Mouse (Mus musculus): ENCODE measurements around the gene Usp28.
A peak's percentile ranks its signal among the peaks of the same experiment; 100 is the strongest.

Usp28 gene

DNA sequence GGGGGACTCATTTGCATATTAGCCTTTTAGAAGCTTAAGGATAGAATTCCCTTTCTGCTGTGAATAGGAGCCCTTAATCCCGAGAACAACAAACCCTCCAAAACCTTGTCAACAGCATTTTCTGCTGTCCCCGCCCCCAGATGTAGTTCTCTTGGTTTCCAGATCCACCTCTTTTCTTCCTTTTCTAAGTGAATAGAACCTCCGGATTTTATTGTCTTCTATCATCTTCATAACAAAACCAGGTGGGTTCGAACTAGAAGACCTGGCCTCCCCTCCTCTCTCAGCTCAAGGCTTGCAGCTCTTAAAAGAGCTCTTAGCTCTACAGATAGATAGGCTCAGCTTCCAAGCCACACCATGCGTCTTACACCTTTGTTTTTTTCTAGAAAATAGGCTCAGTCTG, 6.5 kb downstream of the Usp28 start:
- TF ChIP-seq CTCF (conservative IDR thresholded peaks at IDR 0.05; ENCODE audit: low read length) (no peak), POU5F1 (IDR thresholded peaks at IDR 0.05; ENCODE audit: borderline replicate concordance, low read length) (no peak; the same call in 1 of the 2 replicates), NANOG (IDR thresholded peaks at IDR 0.05; ENCODE audit: borderline replicate concordance, low read length) (no peak)
- peak overlapping the region; percentile 94 for H3K4me3 ChIP-seq (replicated peaks; ENCODE audit: low read length)
- no peaks in the 10 kb centered on the region for H3K9me3 ChIP-seq (ENCODE audit: low read length)
- H3K36me3 ChIP-seq (ENCODE audit: insufficient read depth, low read length), result peaks cover 83% of the 10 kb centered on the region
- no peaks in the 10 kb centered on the region for H3K27me3 ChIP-seq (ENCODE audit: insufficient read depth, low read length)
- H3K4me1 ChIP-seq (replicated peaks; ENCODE audit: low read depth, low read length), result peaks cover 96% of the 10 kb centered on the region

GRCm38 (mm10) chr9:48994779-48995178, 9.6 kb downstream of the Usp28 start:
- Histone ChIP-seq H3K4me3 (replicated peaks; ENCODE audit: low read length) (peak overlapping the region; percentile 64; the same call in 1 of the 2 replicates), H3K9me3 (ENCODE audit: low read length) (no peaks in the 10 kb centered on the region), H3K27me3 (ENCODE audit: insufficient read depth, low read length) (no peaks in the 10 kb centered on the region), H3K4me1 (replicated peaks; ENCODE audit: low read depth, low read length) (peaks cover 96% of the 10 kb centered on the region), H3K36me3 (ENCODE audit: insufficient read depth, low read length) (peaks cover 89% of the 10 kb centered on the region)
- TF ChIP-seq CTCF (conservative IDR thresholded peaks at IDR 0.05; ENCODE audit: low read length), result no peak
- TF ChIP-seq POU5F1 (IDR thresholded peaks at IDR 0.05; ENCODE audit: borderline replicate concordance, low read length), result no peak
- TF ChIP-seq NANOG (IDR thresholded peaks at IDR 0.05; ENCODE audit: borderline replicate concordance, low read length), result no peak

GRCm38 (mm10) chr9:48995735-48996134, 10.6 kb downstream of the Usp28 start:
- Histone ChIP-seq H3K27me3 (ENCODE audit: insufficient read depth, low read length) (no peaks in the 10 kb centered on the region), H3K4me1 (replicated peaks; ENCODE audit: low read depth, low read length) (peaks cover 94% of the 10 kb centered on the region), H3K4me3 (replicated peaks; ENCODE audit: low read length) (peak overlapping the region; percentile 13), H3K9me3 (ENCODE audit: low read length) (no peaks in the 10 kb centered on the region), H3K36me3 (ENCODE audit: insufficient read depth, low read length) (peaks cover 89% of the 10 kb centered on the region)
- no peak for TF ChIP-seq POU5F1 (IDR thresholded peaks at IDR 0.05; ENCODE audit: borderline replicate concordance, low read length)
- peak; percentile 10; the same call in 1 of the 2 replicates for TF ChIP-seq CTCF (conservative IDR thresholded peaks at IDR 0.05; ENCODE audit: low read length)

DNA sequence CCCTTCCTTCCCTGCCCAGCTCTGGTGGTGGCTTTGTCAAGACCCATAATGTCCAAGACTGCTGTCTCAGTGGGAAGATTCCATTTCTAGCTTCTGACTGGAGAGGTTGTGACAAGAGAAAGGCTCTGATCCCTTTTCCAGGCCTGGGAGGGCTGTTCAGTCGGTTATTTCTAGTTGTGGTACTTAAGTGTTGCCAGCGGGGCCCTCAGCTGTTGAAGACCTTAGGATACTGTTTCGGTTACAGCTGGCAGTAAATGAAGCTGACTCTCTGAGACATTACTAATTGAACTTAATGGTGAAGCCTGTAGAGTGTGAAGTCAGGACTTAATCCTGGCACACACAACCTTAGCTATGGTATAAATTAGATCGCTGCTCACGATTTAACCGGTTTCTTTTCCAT, 14.1 kb downstream of the Usp28 start:
- Histone ChIP-seq H3K9me3 (ENCODE audit: low read length) (no peaks in the 10 kb centered on the region), H3K4me3 (replicated peaks; ENCODE audit: low read length) (no peak overlapping the region), H3K4me1 (replicated peaks; ENCODE audit: low read depth, low read length) (peaks cover 68% of the 10 kb centered on the region), H3K36me3 (ENCODE audit: insufficient read depth, low read length) (peaks cover 99% of the 10 kb centered on the region), H3K27me3 (ENCODE audit: insufficient read depth, low read length) (no peaks in the 10 kb centered on the region)
- TF ChIP-seq NANOG (IDR thresholded peaks at IDR 0.05; ENCODE audit: borderline replicate concordance, low read length) (no peak), POU5F1 (IDR thresholded peaks at IDR 0.05; ENCODE audit: borderline replicate concordance, low read length) (no peak), CTCF (conservative IDR thresholded peaks at IDR 0.05; ENCODE audit: low read length) (no peak)

- Histone ChIP-seq H3K4me3 (replicated peaks; ENCODE audit: low read length) (no peak overlapping the region), H3K36me3 (ENCODE audit: insufficient read depth, low read length) (peaks cover 99% of the 10 kb centered on the region), H3K4me1 (replicated peaks; ENCODE audit: low read depth, low read length) (peaks cover 17% of the 10 kb centered on the region), H3K27me3 (ENCODE audit: insufficient read depth, low read length) (no peaks in the 10 kb centered on the region), H3K9me3 (ENCODE audit: low read length) (no peaks in the 10 kb centered on the region)
- no peak for TF ChIP-seq POU5F1 (IDR thresholded peaks at IDR 0.05; ENCODE audit: borderline replicate concordance, low read length)
- no peak for TF ChIP-seq CTCF (conservative IDR thresholded peaks at IDR 0.05; ENCODE audit: low read length)
- TF ChIP-seq NANOG (IDR thresholded peaks at IDR 0.05; ENCODE audit: borderline replicate concordance, low read length), result no peak
Observed at GRCm38 (mm10) chr9:49015824-49016223, 30.6 kb downstream of the Usp28 start.

DNA sequence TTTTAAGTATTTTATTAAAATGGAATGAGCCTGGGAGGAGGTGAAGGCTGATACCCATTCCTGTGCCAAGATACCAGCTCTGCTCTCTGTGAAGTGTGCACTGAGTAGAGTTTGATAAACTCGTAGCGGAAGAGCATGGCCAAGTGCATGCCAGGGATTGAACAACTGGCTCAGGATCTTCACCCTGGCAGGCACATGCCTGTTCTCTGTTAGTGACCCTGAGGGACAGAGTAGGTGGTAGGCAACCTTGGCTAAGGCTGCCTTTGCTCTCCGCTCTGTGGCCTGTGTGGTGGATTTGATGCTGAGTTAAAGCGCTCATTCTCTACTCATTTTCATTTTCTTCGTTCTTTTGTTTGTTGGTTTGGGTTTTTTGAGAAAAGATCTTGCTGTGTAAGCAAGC, 36.1 kb downstream of the Usp28 start:
- peaks cover 95% of the 10 kb centered on the region for H3K36me3 ChIP-seq (ENCODE audit: insufficient read depth, low read length)
- peaks cover 59% of the 10 kb centered on the region for H3K4me1 ChIP-seq (replicated peaks; ENCODE audit: low read depth, low read length)
- no peaks in the 10 kb centered on the region for H3K27me3 ChIP-seq (ENCODE audit: insufficient read depth, low read length)
- H3K4me3 ChIP-seq (replicated peaks; ENCODE audit: low read length), result no peak overlapping the region
- no peak for TF ChIP-seq NANOG (IDR thresholded peaks at IDR 0.05; ENCODE audit: borderline replicate concordance, low read length)
- TF ChIP-seq CTCF (conservative IDR thresholded peaks at IDR 0.05; ENCODE audit: low read length), result no peak
- no peak for TF ChIP-seq POU5F1 (IDR thresholded peaks at IDR 0.05; ENCODE audit: borderline replicate concordance, low read length)
- H3K9me3 ChIP-seq (ENCODE audit: low read length), result no peaks in the 10 kb centered on the region

DNA sequence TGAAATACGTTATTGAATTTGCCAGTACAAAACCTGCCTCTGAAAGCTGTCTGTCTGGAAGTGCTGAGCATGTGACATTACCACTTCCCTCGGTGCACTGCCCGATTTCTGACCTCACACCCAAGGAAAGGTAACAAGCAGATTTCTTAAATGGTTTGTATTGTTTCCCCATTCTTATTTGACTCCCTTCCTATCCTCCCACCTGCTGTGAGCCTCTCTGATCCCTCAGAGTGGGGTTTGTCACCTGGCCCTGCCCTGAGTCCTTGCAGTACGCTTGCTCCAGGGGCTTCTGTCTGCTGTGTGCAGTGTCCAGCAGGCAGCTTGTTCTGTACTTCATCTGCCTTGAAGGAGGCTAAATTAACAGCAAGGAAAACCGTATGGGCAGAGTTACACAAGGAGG, 38.8 kb downstream of the Usp28 start:
- Histone ChIP-seq H3K4me3 (replicated peaks; ENCODE audit: low read length) (no peak overlapping the region), H3K9me3 (ENCODE audit: low read length) (no peaks in the 10 kb centered on the region), H3K36me3 (ENCODE audit: insufficient read depth, low read length) (peaks cover 95% of the 10 kb centered on the region), H3K27me3 (ENCODE audit: insufficient read depth, low read length) (no peaks in the 10 kb centered on the region), H3K4me1 (replicated peaks; ENCODE audit: low read depth, low read length) (peaks cover 69% of the 10 kb centered on the region)
- TF ChIP-seq NANOG (IDR thresholded peaks at IDR 0.05; ENCODE audit: borderline replicate concordance, low read length) (peak; percentile 89), POU5F1 (IDR thresholded peaks at IDR 0.05; ENCODE audit: borderline replicate concordance, low read length) (no peak), CTCF (conservative IDR thresholded peaks at IDR 0.05; ENCODE audit: low read length) (no peak)

GRCm38 (mm10) chr9:49024529-49024928, 39.4 kb downstream of the Usp28 start:
- Histone ChIP-seq H3K36me3 (ENCODE audit: insufficient read depth, low read length) (peaks cover 95% of the 10 kb centered on the region), H3K4me3 (replicated peaks; ENCODE audit: low read length) (no peak overlapping the region), H3K9me3 (ENCODE audit: low read length) (no peaks in the 10 kb centered on the region), H3K27me3 (ENCODE audit: insufficient read depth, low read length) (no peaks in the 10 kb centered on the region), H3K4me1 (replicated peaks; ENCODE audit: low read depth, low read length) (peaks cover 69% of the 10 kb centered on the region)
- peak; percentile 95 for TF ChIP-seq NANOG (IDR thresholded peaks at IDR 0.05; ENCODE audit: borderline replicate concordance, low read length)
- no peak for TF ChIP-seq CTCF (conservative IDR thresholded peaks at IDR 0.05; ENCODE audit: low read length)

DNA sequence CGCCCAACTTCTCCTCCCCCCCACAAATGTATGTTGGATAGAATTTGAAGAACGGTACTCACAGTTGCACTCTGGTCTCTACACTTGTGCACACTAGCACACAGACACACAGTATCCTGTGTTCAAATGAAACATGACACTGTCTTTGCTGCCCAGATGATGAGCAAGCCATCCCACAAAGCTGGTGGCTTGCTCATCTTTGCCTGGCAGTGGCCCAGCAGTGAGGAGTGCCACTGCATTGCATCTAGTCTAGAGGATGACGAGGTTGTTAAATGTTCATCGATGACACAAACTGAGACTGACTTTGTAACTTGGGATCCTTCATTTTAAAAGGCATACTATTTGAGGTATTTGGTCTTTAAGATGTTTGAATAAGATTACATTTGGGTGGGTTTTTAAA, 49.6 kb downstream of the Usp28 start:
- Histone ChIP-seq H3K36me3 (ENCODE audit: insufficient read depth, low read length) (peaks cover 99% of the 10 kb centered on the region), H3K9me3 (ENCODE audit: low read length) (no peaks in the 10 kb centered on the region), H3K4me3 (replicated peaks; ENCODE audit: low read length) (no peak overlapping the region), H3K4me1 (replicated peaks; ENCODE audit: low read depth, low read length) (peaks cover 35% of the 10 kb centered on the region), H3K27me3 (ENCODE audit: insufficient read depth, low read length) (no peaks in the 10 kb centered on the region)
- TF ChIP-seq CTCF (conservative IDR thresholded peaks at IDR 0.05; ENCODE audit: low read length), result no peak
- TF ChIP-seq POU5F1 (IDR thresholded peaks at IDR 0.05; ENCODE audit: borderline replicate concordance, low read length), result no peak
- TF ChIP-seq NANOG (IDR thresholded peaks at IDR 0.05; ENCODE audit: borderline replicate concordance, low read length), result no peak

Data from E14TG2a.4 (cell line).